Mouse (Mus musculus): ENCODE data around the gene Slc1a5. TPM values are rescaled to one million over a fixed set of nuclear protein-coding genes. Genes with fewer than 3 reads are reported as not detected.

The Slc1a5 gene
- polyA plus RNA-seq, 2 experiments, result 21.7 to 80.3 TPM

- 84% methylated on average over 10 of the region's 10 CpGs for WGBS
- H3K27me3 ChIP-seq (ENCODE audit: control insufficient read depth, insufficient read depth, low read length), result no peaks in the 10 kb centered on the region
- DNase-seq (ENCODE audit: low spot score) (no peak), ATAC-seq (ENCODE audit: low FRiP score, low read depth) (no peak)
- no peak for TF ChIP-seq POLR2A (IDR thresholded peaks at IDR 0.05; ENCODE audit: borderline replicate concordance, extremely low read depth, insufficient read depth, insufficient read length)
- H3K27ac ChIP-seq (replicated peaks; ENCODE audit: low read depth, low read length), result no peak overlapping the region
- H3K4me2 ChIP-seq (replicated peaks; ENCODE audit: low read depth, low read length, severe bottlenecking), result no peak overlapping the region
- no peak overlapping the region for H3K4me3 ChIP-seq (replicated peaks; ENCODE audit: low read length)
- no peaks in the 10 kb centered on the region for H3K9me3 ChIP-seq (ENCODE audit: control insufficient read depth, low read length)
- H3K9ac ChIP-seq (ENCODE audit: low read depth, low read length, severe bottlenecking), result no peak overlapping the region
- peaks cover 84% of the 10 kb centered on the region for H3K36me3 ChIP-seq (ENCODE audit: control insufficient read depth, insufficient read depth, low read length)
- 0 out of 2 replicates have a peak, but pooled peaks cover 4% of the 10 kb centered on the region for H3K4me1 ChIP-seq (ENCODE audit: control insufficient read depth, insufficient read depth, low read length)
Measured at GRCm38 (mm10) chr7:16825785-16826184, 44.6 kb downstream of the Slc1a5 start.

- Histone ChIP-seq H3K4me3 (replicated peaks; ENCODE audit: low read length) (no peak overlapping the region), H3K27ac (replicated peaks; ENCODE audit: low read depth, low read length) (no peak overlapping the region), H3K9me3 (ENCODE audit: control insufficient read depth, low read length) (no peaks in the 10 kb centered on the region), H3K4me1 (ENCODE audit: control insufficient read depth, insufficient read depth, low read length) (no peaks in the 10 kb centered on the region), H3K36me3 (ENCODE audit: control insufficient read depth, insufficient read depth, low read length) (peaks cover 92% of the 10 kb centered on the region), H3K9ac (ENCODE audit: low read depth, low read length, severe bottlenecking) (no peak overlapping the region), H3K27me3 (ENCODE audit: control insufficient read depth, insufficient read depth, low read length) (no peaks in the 10 kb centered on the region), H3K4me2 (replicated peaks; ENCODE audit: low read depth, low read length, severe bottlenecking) (no peak overlapping the region)
- DNase-seq (ENCODE audit: low spot score), result no peak
- no peak for ATAC-seq (ENCODE audit: low FRiP score, low read depth)
- no peak for TF ChIP-seq POLR2A (IDR thresholded peaks at IDR 0.05; ENCODE audit: borderline replicate concordance, extremely low read depth, insufficient read depth, insufficient read length)
- whole genome bisulfite sequencing, result 84% methylated on average over 5 of the region's 5 CpGs
Measured at GRCm38 (mm10) chr7:16826571-16826970, 45.4 kb downstream of the Slc1a5 start.

GRCm38 (mm10) chr7:16827274-16827673, 46.1 kb downstream of the Slc1a5 start:
- Histone ChIP-seq H3K9ac (ENCODE audit: low read depth, low read length, severe bottlenecking) (no peak overlapping the region), H3K9me3 (ENCODE audit: control insufficient read depth, low read length) (no peaks in the 10 kb centered on the region), H3K27me3 (ENCODE audit: control insufficient read depth, insufficient read depth, low read length) (no peaks in the 10 kb centered on the region), H3K4me2 (replicated peaks; ENCODE audit: low read depth, low read length, severe bottlenecking) (no peak overlapping the region), H3K36me3 (ENCODE audit: control insufficient read depth, insufficient read depth, low read length) (peaks cover 99% of the 10 kb centered on the region), H3K4me3 (replicated peaks; ENCODE audit: low read length) (no peak overlapping the region), H3K4me1 (ENCODE audit: control insufficient read depth, insufficient read depth, low read length) (no peaks in the 10 kb centered on the region), H3K27ac (replicated peaks; ENCODE audit: low read depth, low read length) (no peak overlapping the region)
- no peak for DNase-seq (ENCODE audit: low spot score)
- WGBS, result 75% methylated on average over 4 of the region's 4 CpGs
- no peak for TF ChIP-seq POLR2A (IDR thresholded peaks at IDR 0.05; ENCODE audit: borderline replicate concordance, extremely low read depth, insufficient read depth, insufficient read length)
- ATAC-seq (ENCODE audit: low FRiP score, low read depth), result no peak

GRCm38 (mm10) chr7:16830449-16830848, 49.3 kb downstream of the Slc1a5 start:
- DNase-seq (ENCODE audit: low spot score) (no peak), ATAC-seq (ENCODE audit: low FRiP score, low read depth) (no peak)
- WGBS, result 82% methylated on average over 9 of the region's 9 CpGs
- no peak overlapping the region for H3K4me2 ChIP-seq (replicated peaks; ENCODE audit: low read depth, low read length, severe bottlenecking)
- H3K9me3 ChIP-seq (ENCODE audit: control insufficient read depth, low read length), result no peaks in the 10 kb centered on the region
- TF ChIP-seq POLR2A (IDR thresholded peaks at IDR 0.05; ENCODE audit: borderline replicate concordance, extremely low read depth, insufficient read depth, insufficient read length), result no peak
- no peak overlapping the region for H3K27ac ChIP-seq (replicated peaks; ENCODE audit: low read depth, low read length)
- H3K4me3 ChIP-seq (replicated peaks; ENCODE audit: low read length), result no peak overlapping the region
- no peak overlapping the region for H3K9ac ChIP-seq (ENCODE audit: low read depth, low read length, severe bottlenecking)
- H3K27me3 ChIP-seq (ENCODE audit: control insufficient read depth, insufficient read depth, low read length), result no peaks in the 10 kb centered on the region
- no peaks in the 10 kb centered on the region for H3K4me1 ChIP-seq (ENCODE audit: control insufficient read depth, insufficient read depth, low read length)
- H3K36me3 ChIP-seq (ENCODE audit: control insufficient read depth, insufficient read depth, low read length), result peaks cover 98% of the 10 kb centered on the region

GRCm38 (mm10) chr7:16837916-16838803, 57.0 kb downstream of the Slc1a5 start:
- no peak for DNase-seq (ENCODE audit: low spot score)
- no peak overlapping the region for H3K27ac ChIP-seq (replicated peaks; ENCODE audit: low read depth, low read length)
- H3K27me3 ChIP-seq (ENCODE audit: control insufficient read depth, insufficient read depth, low read length), result no peaks in the 10 kb centered on the region
- TF ChIP-seq POLR2A (IDR thresholded peaks at IDR 0.05; ENCODE audit: borderline replicate concordance, extremely low read depth, insufficient read depth, insufficient read length), result no peak
- H3K4me2 ChIP-seq (replicated peaks; ENCODE audit: low read depth, low read length, severe bottlenecking), result no peak overlapping the region
- no peak overlapping the region for H3K4me3 ChIP-seq (replicated peaks; ENCODE audit: low read length)
- no peak overlapping the region for H3K9ac ChIP-seq (ENCODE audit: low read depth, low read length, severe bottlenecking)
- WGBS, result 91% methylated on average over 18 of the region's 18 CpGs
- H3K4me1 ChIP-seq (ENCODE audit: control insufficient read depth, insufficient read depth, low read length), result no peaks in the 10 kb centered on the region
- ATAC-seq (ENCODE audit: low FRiP score, low read depth), result no peak
- H3K9me3 ChIP-seq (ENCODE audit: control insufficient read depth, low read length), result no peaks in the 10 kb centered on the region
- H3K36me3 ChIP-seq (ENCODE audit: control insufficient read depth, insufficient read depth, low read length), result peaks cover 74% of the 10 kb centered on the region

Measured in limb, embryonic 14.5 days (tissue).